Mouse (Mus musculus): Measurements from ENCODE around the gene Oaf. TPM values are rescaled to one million over a fixed set of nuclear protein-coding genes. Genes with fewer than 3 reads are reported as not detected.

Gene Oaf
- polyA plus RNA-seq, 1 experiment from 2014 or later = 9.4 TPM

Other genes starting within 250 kb of the Oaf start
- 19.9 and 23.2 TPM in 2 replicates for gene Arhgef12, start 132.7 kb downstream of the Oaf start, polyA plus RNA-seq (2015; fragmentation: Nextera tagmentation; extraction: Ambion mirVana)
- 9.3 and 11.0 TPM in 2 replicates for gene Tmem136, start 123.3 kb downstream of the Oaf start, polyA plus RNA-seq (2015; fragmentation: Nextera tagmentation; extraction: Ambion mirVana)
- 0.47 TPM in 1 of 2 replicates, not detected in the other for gene Pou2f3, start 29.5 kb downstream of the Oaf start, polyA plus RNA-seq (2015; fragmentation: Nextera tagmentation; extraction: Ambion mirVana)
- gene Trim29, start 70.9 kb upstream of the Oaf start, polyA plus RNA-seq (2015; fragmentation: Nextera tagmentation; extraction: Ambion mirVana) = 0.18 and 14.8 TPM in 2 replicates

Data from neural tube, embryonic 15.5 days (tissue).